Mouse (Mus musculus) testis, postnatal 10 days (tissue): Measurements from ENCODE around the gene Lrrc31.
A peak's percentile ranks its signal among the peaks of the same experiment; 100 is the strongest.

Source experiments
- DNase-seq: peaks from one replicate; pipeline ENCODE4 v3.0.0; 2021; ENCODE audit warnings: low spot score

The Lrrc31 gene

GRCm38 (mm10) chr3:30690976-30691375, 8.7 kb downstream of the Lrrc31 start:
- DNase-seq, result no peak

GRCm38 (mm10) chr3:30687216-30687615, 12.4 kb downstream of the Lrrc31 start:
- no peak for DNase-seq

- DNase-seq, result no peak
Observed at GRCm38 (mm10) chr3:30683190-30683589, 16.5 kb downstream of the Lrrc31 start.

- DNase-seq, result no peak
Observed at GRCm38 (mm10) chr3:30658486-30658885, 41.2 kb downstream of the Lrrc31 start.

- DNase-seq, result no peak
Observed at GRCm38 (mm10) chr3:30655937-30656336, 43.7 kb downstream of the Lrrc31 start.

GRCm38 (mm10) chr3:30650062-30650841, 49.4 kb downstream of the Lrrc31 start:
- peak; percentile 47 for DNase-seq

- no peak for DNase-seq
Observed at GRCm38 (mm10) chr3:30648466-30648865, 51.2 kb downstream of the Lrrc31 start.

GRCm38 (mm10) chr3:30647440-30648090, 52.1 kb downstream of the Lrrc31 start, which contains the start of gene Lrrc34:
Gene Lrrc34, minus strand, starts transcription at chr3:30647869.
- DNase-seq, result peak; percentile 64

- no peak for DNase-seq
Observed at GRCm38 (mm10) chr3:30646761-30647160, 52.9 kb downstream of the Lrrc31 start.

GRCm38 (mm10) chr3:30644207-30644606, 55.4 kb downstream of the Lrrc31 start, which contains the start of gene Lrriq4:
Gene Lrriq4, plus strand, starts transcription at chr3:30644507.
- no peak for DNase-seq

- DNase-seq, result peak; percentile 57
Observed at GRCm38 (mm10) chr3:30635629-30636028, 64.0 kb downstream of the Lrrc31 start.

- DNase-seq, result no peak
Observed at GRCm38 (mm10) chr3:30633681-30634080, 66.0 kb downstream of the Lrrc31 start.
